Mouse (Mus musculus): ENCODE measurements around the gene Cct7. TPM values are rescaled to one million over a fixed set of nuclear protein-coding genes. Genes with fewer than 3 reads are reported as not detected.

The Cct7 gene
- total RNA-seq, 2 experiments from 2014 or later = 194 to 199 TPM

GRCm38 (mm10) chr6:85451664-85452410 lies 523 bp downstream of the Cct7 start, which contains the start of gene Pradc1:
TSS of gene Pradc1 (minus strand) at chr6:85451970.
- peak; percentile 89 to 97 for DNase-seq (ENCODE audit: low spot score in 2 of 2)

GRCm38 (mm10) chr6:85452411-85452665 lies 1.0 kb downstream of the Cct7 start:
- DNase-seq (ENCODE audit: low spot score in 2 of 2) = no peak

- DNase-seq (ENCODE audit: low spot score in 2 of 2) = no peak
Observed at GRCm38 (mm10) chr6:85452816-85453215, 1.5 kb downstream of the Cct7 start.

GRCm38 (mm10) chr6:85459621-85460020 lies 8.3 kb downstream of the Cct7 start:
- DNase-seq (ENCODE audit: low spot score in 2 of 2) = no peak

GRCm38 (mm10) chr6:85465381-85465780 lies 14.1 kb downstream of the Cct7 start:
- DNase-seq (ENCODE audit: low spot score in 2 of 2) = no peak

- no peak for DNase-seq (ENCODE audit: low spot score in 2 of 2)
Observed at GRCm38 (mm10) chr6:85469660-85470430, 18.5 kb downstream of the Cct7 start.

- no peak for DNase-seq (ENCODE audit: low spot score in 2 of 2)
Observed at GRCm38 (mm10) chr6:85471962-85472361, 20.6 kb downstream of the Cct7 start.

GRCm38 (mm10) chr6:85472542-85472941 lies 21.2 kb downstream of the Cct7 start:
- no peak for DNase-seq (ENCODE audit: low spot score in 2 of 2)

GRCm38 (mm10) chr6:85475581-85475980 lies 24.3 kb downstream of the Cct7 start:
- no peak for DNase-seq (ENCODE audit: low spot score in 2 of 2)

- no peak for DNase-seq (ENCODE audit: low spot score in 2 of 2)
Observed at GRCm38 (mm10) chr6:85477366-85477917, 26.1 kb downstream of the Cct7 start.

- no peak for DNase-seq (ENCODE audit: low spot score in 2 of 2)
Observed at GRCm38 (mm10) chr6:85478416-85478815, 27.1 kb downstream of the Cct7 start.

GRCm38 (mm10) chr6:85479979-85480378 lies 28.7 kb downstream of the Cct7 start:
- no peak for DNase-seq (ENCODE audit: low spot score in 2 of 2)

GRCm38 (mm10) chr6:85480685-85481084 lies 29.4 kb downstream of the Cct7 start:
- DNase-seq (ENCODE audit: low spot score in 2 of 2) = no peak

GRCm38 (mm10) chr6:85483843-85484721 lies 32.8 kb downstream of the Cct7 start:
- no peak for DNase-seq (ENCODE audit: low spot score in 2 of 2)

GRCm38 (mm10) chr6:85485738-85486137 lies 34.4 kb downstream of the Cct7 start:
- no peak for DNase-seq (ENCODE audit: low spot score in 2 of 2)

- no peak for DNase-seq (ENCODE audit: low spot score in 2 of 2)
Observed at GRCm38 (mm10) chr6:85488510-85488909, 37.2 kb downstream of the Cct7 start.

- no peak for DNase-seq (ENCODE audit: low spot score in 2 of 2)
Observed at GRCm38 (mm10) chr6:85489717-85490116, 38.4 kb downstream of the Cct7 start.

- DNase-seq (ENCODE audit: low spot score in 2 of 2) = no peak
Observed at GRCm38 (mm10) chr6:85490252-85490651, 38.9 kb downstream of the Cct7 start.

GRCm38 (mm10) chr6:85491606-85492005 lies 40.3 kb downstream of the Cct7 start:
- no peak for DNase-seq (ENCODE audit: low spot score in 2 of 2)

GRCm38 (mm10) chr6:85496976-85497375 lies 45.7 kb downstream of the Cct7 start:
- DNase-seq (ENCODE audit: low spot score in 2 of 2) = no peak

- DNase-seq (ENCODE audit: low spot score in 2 of 2) = no peak
Observed at GRCm38 (mm10) chr6:85498147-85498546, 46.8 kb downstream of the Cct7 start.

Measured in gastrocnemius, postnatal 4 days (tissue).